Mouse (Mus musculus): ENCODE results near the gene Olfr986.

Gene Olfr986

GRCm38 (mm10) chr9:40234233-40235072 lies 53.7 kb downstream of the Olfr986 start:
- no peak for DNase-seq (ENCODE audit: low spot score)

GRCm38 (mm10) chr9:40235220-40235619 lies 54.5 kb downstream of the Olfr986 start:
- DNase-seq (ENCODE audit: low spot score): no peak
